ENCODE assay signal across 16 mouse cellular contexts in the genomic region with DNA sequence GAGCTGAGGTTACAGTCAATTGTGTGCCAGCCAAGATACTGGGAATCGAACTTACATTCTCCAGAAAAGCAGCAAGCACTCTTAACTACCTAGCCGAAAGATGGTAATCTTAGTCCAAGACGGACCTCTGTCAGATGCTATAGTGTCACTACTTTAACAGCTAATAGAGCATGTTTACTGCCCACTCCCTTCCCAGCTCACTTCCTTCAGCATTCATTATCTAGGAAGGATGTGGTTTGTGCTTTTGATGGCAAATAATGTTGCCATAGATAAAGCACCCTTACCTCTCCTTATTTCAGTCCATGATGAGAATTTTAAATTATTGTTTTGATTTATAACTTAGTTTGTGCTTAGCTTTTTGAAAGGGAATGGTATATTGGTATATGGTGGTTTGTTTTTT. TPM values are rescaled to one million over a fixed set of nuclear protein-coding genes. Genes with fewer than 3 reads are reported as not detected.
"Had no signal": no experiment of that assay in that cellular context is flagged by ENCODE, and none has a peak within 500 bp of the region (broad histone marks: within the 10 kb centered on the region; RNA-seq: fewer than 3 reads in every experiment).

No protein-coding gene starts in this region.

- H3K4me1 ChIP-seq: neural tube, embryonic 15.5 days; stomach, embryonic 15.5 days had no signal

- H3K4me3 ChIP-seq: neural tube, embryonic 15.5 days; stomach, embryonic 15.5 days had no signal

- H3K9me3 ChIP-seq: neural tube, embryonic 15.5 days; stomach, embryonic 15.5 days had no signal

- H3K27ac ChIP-seq: neural tube, embryonic 15.5 days; stomach, embryonic 15.5 days; stomach, postnatal 0 days had no signal

- H3K27me3 ChIP-seq: neural tube, embryonic 15.5 days; stomach, embryonic 15.5 days had no signal

- H3K36me3 ChIP-seq: neural tube, embryonic 15.5 days; stomach, embryonic 15.5 days had no signal

- H3K4me2 ChIP-seq: neural tube, embryonic 15.5 days; stomach, embryonic 15.5 days had no signal

- H3K9ac ChIP-seq: neural tube, embryonic 15.5 days; stomach, embryonic 15.5 days had no signal

- DNase-seq: retina, postnatal 1 day; right cerebral cortex, adult 18-20 months; right cerebral cortex, postnatal 14 days; right cerebral cortex, postnatal 25 days; right cerebral cortex, postnatal 4 days; spleen, adult 18-20 months; thymus, adult 18-20 months; thymus, adult 2 months; thymus, postnatal 14 days; thymus, postnatal 25 days; thymus, postnatal 36 days; thymus, postnatal 4 days had no signal

RNA-seq across cellular contexts. Expression of a gene that starts 27.0 kb away (rescaled TPM):
- polyA plus RNA-seq: testis, adult 2 months had no signal
